9 mouse cellular contexts compared by ENCODE assay signal in the genomic region with DNA sequence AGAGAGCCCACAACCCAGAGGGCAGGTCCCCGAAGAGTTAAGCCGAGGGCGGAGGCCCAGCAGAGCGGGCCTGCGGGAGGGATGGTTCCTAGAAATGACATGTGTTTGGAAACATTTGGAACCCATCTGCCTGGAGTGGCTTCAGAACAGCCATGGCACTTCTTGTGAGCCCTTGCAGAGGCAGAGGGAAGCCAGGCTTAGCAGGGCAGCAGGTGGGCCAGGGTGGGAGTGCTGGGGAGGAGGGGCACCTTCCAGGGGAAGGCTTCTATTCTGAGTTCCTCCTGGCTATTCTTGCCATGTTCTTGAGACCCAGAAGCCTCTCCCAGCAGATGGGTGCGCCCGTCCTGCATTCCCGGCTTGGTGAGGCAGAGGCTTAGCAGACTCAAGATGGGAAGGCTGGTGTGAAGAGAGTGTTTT.
A peak's percentile ranks its signal among the peaks of the same experiment; 100 is the strongest.
DNase-seq lines count a peak whose midpoint lies in the region; ATAC-seq and TF ChIP-seq lines count a peak whose summit lies in the region.
"Had no signal": no experiment of that assay in that cellular context is flagged by ENCODE, and none has a peak within 500 bp of the region (broad histone marks: within the 10 kb centered on the region; RNA-seq: fewer than 3 reads in every experiment).

No protein-coding gene starts in this region.

- no peak overlapping the region for H3K4me3 ChIP-seq in forebrain, embryonic 11.5 days (ENCODE audit: low read depth, low read length)
- H3K4me3 ChIP-seq in forebrain, embryonic 13.5 days, result no peak overlapping the region
- no peak overlapping the region for H3K4me3 ChIP-seq in neural tube, embryonic 11.5 days (ENCODE audit: low read depth, low read length)
- H3K4me3 ChIP-seq in intestine, postnatal 0 days (ENCODE audit: low read depth, low read length), result peak overlapping the region; percentile 27
- H3K4me3 ChIP-seq in small intestine, adult 2 months (ENCODE audit: low read depth, low read length), result peak overlapping the region; percentile 51
- H3K4me3 ChIP-seq: midbrain, embryonic 12.5 days had no signal

- DNase-seq in forebrain, embryonic 11.5 days (ENCODE audit: low spot score), result no peak
- DNase-seq in neural tube, embryonic 11.5 days (ENCODE audit: low spot score), result no peak
- no peak for DNase-seq in neural tube, embryonic 10.5 days (ENCODE audit: extremely low spot score, low spot score)
- no peak for DNase-seq in layer of hippocampus, adult 9-11 months
- DNase-seq in embryo, embryonic 9.5 days (ENCODE audit: extremely low spot score), result no peak

- TF ChIP-seq CTCF in intestine, postnatal 0 days (IDR thresholded peaks at IDR 0.05; ENCODE audit: low read depth), result no peak
- no peak for TF ChIP-seq CTCF in small intestine, adult 2 months (IDR thresholded peaks at IDR 0.05; ENCODE audit: extremely low read depth, insufficient read length, insufficient replicate concordance, low read depth, low read length)

- peaks cover 22% of the 10 kb centered on the region for H3K4me1 ChIP-seq in forebrain, embryonic 11.5 days (replicated peaks; ENCODE audit: control insufficient read depth, insufficient read depth, low read length)
- H3K4me1 ChIP-seq in forebrain, embryonic 13.5 days, result peaks cover 58% of the 10 kb centered on the region
- peaks cover 34% of the 10 kb centered on the region for H3K4me1 ChIP-seq in neural tube, embryonic 11.5 days (ENCODE audit: control insufficient read depth, insufficient read depth, low read length)
- H3K4me1 ChIP-seq in intestine, postnatal 0 days (replicated peaks; ENCODE audit: control insufficient read depth, insufficient read depth, low read length), result 0 out of 2 replicates have a peak, but pooled peaks cover 6% of the 10 kb centered on the region
- H3K4me1 ChIP-seq in small intestine, adult 2 months (ENCODE audit: control insufficient read depth, insufficient read depth, insufficient read length, low read length), result peaks cover 15% of the 10 kb centered on the region

- no peak overlapping the region for H3K9ac ChIP-seq in forebrain, embryonic 11.5 days (ENCODE audit: low read length)
- H3K9ac ChIP-seq in forebrain, embryonic 13.5 days, result no peak overlapping the region
- no peak overlapping the region for H3K9ac ChIP-seq in neural tube, embryonic 11.5 days (ENCODE audit: low read length)
- peak overlapping the region; percentile 31 for H3K9ac ChIP-seq in intestine, postnatal 0 days (ENCODE audit: low read depth, low read length)
- H3K9ac ChIP-seq: midbrain, embryonic 12.5 days had no signal

- no peak overlapping the region for H3K27ac ChIP-seq in forebrain, embryonic 11.5 days (ENCODE audit: low read depth, low read length)
- H3K27ac ChIP-seq in forebrain, embryonic 13.5 days, result no peak overlapping the region
- no peak overlapping the region for H3K27ac ChIP-seq in neural tube, embryonic 11.5 days (ENCODE audit: low read depth, low read length)
- H3K27ac ChIP-seq in intestine, postnatal 0 days (ENCODE audit: low read depth, low read length), result peak overlapping the region; percentile 61; the same call in 1 of the 2 replicates
- peak overlapping the region; percentile 63 for H3K27ac ChIP-seq in small intestine, adult 2 months (ENCODE audit: insufficient read depth, low read depth, low read length)
- H3K27ac ChIP-seq: midbrain, embryonic 12.5 days had no signal

- no peaks in the 10 kb centered on the region for H3K27me3 ChIP-seq in forebrain, embryonic 11.5 days (ENCODE audit: control insufficient read depth, insufficient read depth, low read length)
- H3K27me3 ChIP-seq in forebrain, embryonic 13.5 days, result 0 out of 2 replicates have a peak, but pooled peaks cover 5% of the 10 kb centered on the region
- no peaks in the 10 kb centered on the region for H3K27me3 ChIP-seq in neural tube, embryonic 11.5 days (ENCODE audit: control insufficient read depth, insufficient read depth, low read length)
- H3K27me3 ChIP-seq in intestine, postnatal 0 days (replicated peaks; ENCODE audit: control insufficient read depth, insufficient read depth, low read length), result no peaks in the 10 kb centered on the region
- H3K27me3 ChIP-seq in small intestine, adult 2 months (ENCODE audit: control insufficient read depth, insufficient read depth, low read length), result no peaks in the 10 kb centered on the region

- no peaks in the 10 kb centered on the region for H3K9me3 ChIP-seq in forebrain, embryonic 11.5 days (ENCODE audit: control insufficient read depth, low read length)
- H3K9me3 ChIP-seq in forebrain, embryonic 13.5 days (replicated peaks), result no peaks in the 10 kb centered on the region
- no peaks in the 10 kb centered on the region for H3K9me3 ChIP-seq in neural tube, embryonic 11.5 days (ENCODE audit: control insufficient read depth, low read length)
- no peaks in the 10 kb centered on the region for H3K9me3 ChIP-seq in intestine, postnatal 0 days (ENCODE audit: control insufficient read depth)
- H3K9me3 ChIP-seq: midbrain, embryonic 12.5 days had no signal

- WGBS in forebrain, embryonic 11.5 days, result 75% methylated on average over 8 of the region's 8 CpGs
- 79% methylated on average over 8 of the region's 8 CpGs for WGBS in forebrain, embryonic 13.5 days
- WGBS in neural tube, embryonic 11.5 days, result 61% methylated on average over 8 of the region's 8 CpGs
- WGBS in intestine, postnatal 0 days, result 54% methylated on average over 8 of the region's 8 CpGs
- 80% methylated on average over 8 of the region's 8 CpGs for WGBS in small intestine, adult 2 months

- TF ChIP-seq POLR2A in small intestine, adult 2 months (IDR thresholded peaks at IDR 0.05; ENCODE audit: low read depth, low read length), result no peak

- 0 out of 2 replicates have a peak overlapping the region, but pooled peaks have one; percentile 5 for H3K4me2 ChIP-seq in forebrain, embryonic 11.5 days (ENCODE audit: low read depth, low read length, severe bottlenecking)
- no peak overlapping the region for H3K4me2 ChIP-seq in forebrain, embryonic 13.5 days
- peak overlapping the region; percentile 19; the same call in 1 of the 2 replicates for H3K4me2 ChIP-seq in neural tube, embryonic 11.5 days (ENCODE audit: low read depth)
- H3K4me2 ChIP-seq in intestine, postnatal 0 days (replicated peaks; ENCODE audit: low read depth), result peak overlapping the region; percentile 57

- H3K36me3 ChIP-seq in forebrain, embryonic 11.5 days (ENCODE audit: control insufficient read depth, insufficient read depth, low read length), result no peaks in the 10 kb centered on the region; the same call in 1 of the 2 replicates
- H3K36me3 ChIP-seq in forebrain, embryonic 13.5 days (ENCODE audit: poor library complexity, severe bottlenecking), result peaks cover 28% of the 10 kb centered on the region
- no peaks in the 10 kb centered on the region for H3K36me3 ChIP-seq in neural tube, embryonic 11.5 days (ENCODE audit: control insufficient read depth, insufficient read depth, low read length)
- H3K36me3 ChIP-seq in intestine, postnatal 0 days (ENCODE audit: control insufficient read depth, insufficient read depth), result peaks cover 39% of the 10 kb centered on the region; the same call in 1 of the 2 replicates
- peaks cover 13% of the 10 kb centered on the region for H3K36me3 ChIP-seq in small intestine, adult 2 months (ENCODE audit: control insufficient read depth, insufficient read depth, low read length)

- ATAC-seq in forebrain, embryonic 11.5 days (replicated peaks; ENCODE audit: low FRiP score), result no peak
- ATAC-seq in forebrain, embryonic 13.5 days, result no peak
- no peak for ATAC-seq in neural tube, embryonic 11.5 days (ENCODE audit: insufficient read depth, low FRiP score, low TSS enrichment)
- no peak for ATAC-seq in intestine, postnatal 0 days

Comparison
In these comparisons a context has a peak if more than half of its experiments do, and no peak if none do; other contexts are left out.
1. H3K27ac ChIP-seq: peak in intestine, postnatal 0 days (single experiment) and small intestine, adult 2 months (single experiment); none in forebrain, embryonic 11.5 days (single experiment), forebrain, embryonic 13.5 days (single experiment) and neural tube, embryonic 11.5 days (single experiment).
2. H3K4me3 ChIP-seq: peak in intestine, postnatal 0 days (single experiment) and small intestine, adult 2 months (single experiment); none in forebrain, embryonic 11.5 days (single experiment), forebrain, embryonic 13.5 days (single experiment) and neural tube, embryonic 11.5 days (single experiment).